Mouse (Mus musculus) brain, adult 2 months (tissue): Measurements from ENCODE around the gene Lemd2.

ENCODE experiments used
- DNase-seq: peaks from one replicate; pipeline ENCODE4 v3.0.0; 2011; ENCODE audit warnings: low read depth, low spot score

Gene Lemd2

DNA sequence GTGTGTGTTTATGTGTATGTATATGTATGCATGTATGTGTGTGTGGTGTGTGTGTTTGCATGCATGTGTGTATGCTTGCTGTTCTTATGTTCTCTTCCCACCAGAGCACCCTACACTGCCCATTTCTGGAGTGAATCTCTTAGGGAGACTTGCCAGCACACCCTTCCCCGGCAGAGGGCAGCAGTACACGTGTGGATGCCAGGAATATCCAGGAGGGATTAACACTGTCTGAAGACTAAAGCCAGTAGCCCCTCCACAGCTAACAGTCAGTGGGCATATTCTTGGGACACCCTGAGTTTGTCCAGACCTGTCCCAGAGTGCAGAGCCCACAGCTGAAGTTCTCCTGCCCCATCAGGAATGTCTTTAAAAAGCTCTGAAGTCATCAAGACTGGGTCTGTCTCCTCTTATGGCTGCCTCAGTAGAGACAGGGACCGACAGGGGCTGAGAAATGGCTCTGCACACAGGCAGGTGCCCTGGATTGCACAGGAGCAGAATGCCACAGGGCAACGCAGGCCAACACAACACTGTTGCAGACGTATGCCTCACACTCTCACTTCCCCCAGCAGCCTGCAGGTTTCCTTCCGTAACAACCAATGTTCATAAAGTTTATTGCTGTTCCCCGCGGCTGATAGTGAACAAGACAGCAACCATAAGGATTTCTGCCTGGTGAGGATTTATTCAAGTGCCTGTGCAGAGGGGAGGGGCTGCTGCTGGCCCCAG is 39.1 kb downstream of the Lemd2 start:
- DNase-seq, result peak; percentile 78

DNA sequence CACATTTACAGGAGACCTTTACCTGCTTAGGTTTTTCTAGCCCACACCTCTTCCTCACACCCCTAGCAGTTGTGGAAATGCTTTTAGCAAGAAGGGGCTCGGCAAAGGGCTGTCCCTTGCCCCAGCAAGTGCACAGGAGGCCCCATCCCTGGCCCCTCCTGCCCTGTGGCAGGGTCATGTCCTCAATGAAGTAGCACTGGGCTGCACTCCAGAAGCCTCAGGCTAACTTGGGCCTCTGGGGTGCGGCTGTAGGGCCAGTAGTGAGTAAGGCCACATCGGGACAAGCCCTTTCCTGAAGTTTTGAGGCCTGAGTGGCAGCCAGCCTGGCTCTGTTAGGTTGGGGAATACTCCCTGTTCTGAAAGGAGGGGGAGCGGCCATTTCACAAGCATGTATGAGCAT is 43.4 kb downstream of the Lemd2 start:
- no peak for DNase-seq

DNA sequence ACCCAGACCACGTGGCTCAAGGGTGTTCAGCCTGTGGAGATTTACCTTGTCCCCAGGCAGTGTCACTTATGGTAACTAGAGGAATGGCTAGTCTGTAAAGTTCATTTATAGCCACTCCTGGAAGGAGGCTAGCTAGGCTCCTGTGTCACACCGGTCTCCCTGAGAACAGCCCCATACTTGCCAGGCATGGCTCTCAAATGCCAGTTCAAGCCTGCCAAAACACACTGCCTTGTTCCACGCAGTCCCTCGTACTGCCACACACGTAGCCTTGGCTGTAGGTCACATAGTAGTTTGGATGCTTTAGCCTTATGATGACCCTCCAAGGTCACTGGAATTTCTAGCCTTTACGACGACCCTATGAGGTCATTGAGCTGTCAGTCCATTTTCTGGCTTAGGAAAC is 45.1 kb downstream of the Lemd2 start:
- DNase-seq, result no peak

DNA sequence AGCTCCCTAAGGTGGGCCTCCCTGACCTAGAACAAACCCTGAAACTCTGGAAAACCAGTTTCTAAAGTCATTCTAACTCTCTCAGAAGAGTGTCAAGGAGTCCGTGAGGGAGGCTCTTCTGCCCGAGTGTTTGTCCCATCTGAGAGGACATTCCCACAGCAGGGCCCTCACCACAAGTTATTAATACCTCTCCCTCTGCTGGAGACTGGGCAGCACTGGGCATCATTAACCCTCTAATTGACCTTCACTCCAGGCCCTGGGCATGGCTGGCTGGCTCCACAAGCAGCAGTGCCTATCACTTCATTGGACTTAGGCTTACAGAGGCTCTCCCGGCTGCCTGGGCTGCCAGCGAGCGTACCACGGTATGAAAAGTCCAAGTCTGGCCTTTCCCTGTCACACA is 45.8 kb downstream of the Lemd2 start:
- DNase-seq, result no peak

DNA sequence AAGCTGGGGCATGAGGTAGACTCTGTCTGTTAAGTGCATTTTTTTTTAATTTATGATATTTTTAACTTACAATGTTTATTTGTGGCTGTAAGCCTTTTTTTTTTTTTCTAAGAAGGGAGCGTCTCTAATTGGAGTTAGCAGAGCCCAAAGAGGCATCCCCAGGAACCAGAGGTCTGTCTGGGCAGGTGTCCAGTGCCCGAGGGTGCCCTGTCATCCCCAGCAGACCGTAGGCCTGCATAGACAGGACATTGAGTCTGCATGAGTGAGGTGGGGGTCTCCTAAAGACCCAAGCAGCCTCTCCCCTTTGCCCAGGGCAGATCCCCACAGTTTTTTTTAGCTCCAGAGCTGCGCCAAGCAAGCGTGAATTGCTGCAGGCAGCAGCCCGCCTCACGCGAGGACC is 48.5 kb downstream of the Lemd2 start:
- no peak for DNase-seq

DNA sequence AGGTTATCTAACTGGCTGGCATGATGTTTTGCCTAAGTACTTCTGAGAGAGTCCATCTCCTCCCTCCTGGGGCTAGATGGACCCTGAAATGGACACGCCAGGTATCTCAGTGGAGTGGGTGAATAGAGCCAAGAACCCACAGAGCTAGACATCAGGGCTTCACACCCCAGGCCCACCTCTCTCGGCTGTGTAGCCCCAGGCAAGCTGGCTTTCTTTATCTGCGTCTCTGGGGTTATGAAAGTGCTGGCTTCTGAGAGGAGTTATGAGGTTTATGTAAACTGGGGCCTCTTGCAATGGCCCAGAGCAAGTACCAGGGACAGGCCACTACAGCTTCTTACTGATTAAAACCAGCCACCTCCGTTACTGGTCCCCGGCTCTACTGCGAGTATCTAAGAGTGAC is 49.4 kb downstream of the Lemd2 start:
- no peak for DNase-seq

DNA sequence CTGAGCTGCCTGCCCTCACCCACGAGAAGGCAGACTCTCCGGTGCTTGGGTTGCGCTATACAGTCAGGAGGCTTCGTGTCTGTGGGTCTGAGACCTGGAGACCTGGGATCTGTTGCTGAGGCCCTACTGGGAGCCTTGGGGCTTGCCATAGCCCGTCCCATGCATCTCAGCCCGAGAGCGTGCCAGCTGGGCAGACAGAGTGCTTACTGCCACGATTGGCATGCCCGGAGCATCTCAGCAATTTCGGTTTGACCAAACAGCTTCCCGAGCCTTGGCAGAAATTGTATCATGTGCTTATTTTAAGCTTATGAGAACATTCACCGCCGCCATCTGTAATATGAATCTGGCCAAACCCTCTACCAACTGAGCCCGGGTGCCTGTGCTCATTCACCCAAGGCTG is 50.0 kb downstream of the Lemd2 start:
- peak; percentile 91 for DNase-seq

DNA sequence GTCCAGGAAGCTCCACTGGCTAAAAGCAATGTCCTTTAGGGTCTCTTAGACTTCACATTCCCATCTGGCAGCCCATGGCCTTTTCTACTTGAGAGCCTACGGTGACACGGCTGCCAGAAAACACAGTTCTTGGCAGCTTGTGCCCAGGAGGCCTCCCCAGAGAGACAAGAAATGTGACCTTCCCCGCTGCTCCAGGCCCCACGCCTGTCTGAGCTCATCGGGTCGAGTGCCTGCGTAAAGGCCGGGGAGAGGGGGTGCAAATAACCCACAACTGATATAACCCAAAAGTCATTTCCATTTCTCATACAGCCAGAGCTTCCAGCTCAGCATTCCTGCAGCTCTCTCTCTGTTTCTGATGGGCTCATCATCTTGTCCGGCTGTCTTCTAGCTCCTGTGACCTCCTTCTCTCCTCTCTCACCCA is 50.5 kb downstream of the Lemd2 start:
- DNase-seq, result no peak

DNA sequence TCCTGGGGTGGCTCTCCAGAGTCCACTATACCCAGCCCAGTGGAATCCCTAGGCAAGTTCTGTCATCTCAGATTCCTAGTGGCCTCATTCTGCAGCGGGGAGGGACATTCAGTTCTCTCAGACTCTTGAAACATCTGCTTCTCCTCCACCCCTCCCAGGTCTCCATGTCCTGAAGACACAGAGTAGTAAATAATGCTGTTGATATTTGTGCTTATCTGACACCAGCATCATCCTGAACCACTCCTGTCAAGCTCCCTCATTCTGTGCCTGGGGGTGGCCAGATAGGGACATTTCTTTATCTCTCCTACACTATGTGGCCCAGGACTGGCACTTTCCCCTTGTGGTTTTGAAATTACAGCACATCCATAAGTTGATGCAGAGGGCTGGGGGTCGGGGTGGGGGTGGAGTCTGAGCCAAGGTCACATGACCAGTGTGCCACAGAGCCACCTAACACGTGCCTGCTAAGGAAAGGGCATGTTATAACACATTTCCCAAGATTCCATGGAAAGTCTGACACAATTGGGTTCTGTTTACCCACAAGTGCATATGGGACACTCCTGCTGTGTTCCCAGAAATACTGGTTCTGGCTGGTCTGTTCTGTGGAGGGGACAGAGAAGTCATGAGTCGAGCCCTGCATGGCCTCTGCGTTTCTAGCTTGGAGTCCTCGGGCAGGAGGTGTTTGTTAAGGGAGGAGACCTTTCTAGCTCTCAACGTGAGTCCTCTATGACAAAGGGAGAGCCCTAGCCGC is 51.1 kb downstream of the Lemd2 start:
- no peak for DNase-seq

DNA sequence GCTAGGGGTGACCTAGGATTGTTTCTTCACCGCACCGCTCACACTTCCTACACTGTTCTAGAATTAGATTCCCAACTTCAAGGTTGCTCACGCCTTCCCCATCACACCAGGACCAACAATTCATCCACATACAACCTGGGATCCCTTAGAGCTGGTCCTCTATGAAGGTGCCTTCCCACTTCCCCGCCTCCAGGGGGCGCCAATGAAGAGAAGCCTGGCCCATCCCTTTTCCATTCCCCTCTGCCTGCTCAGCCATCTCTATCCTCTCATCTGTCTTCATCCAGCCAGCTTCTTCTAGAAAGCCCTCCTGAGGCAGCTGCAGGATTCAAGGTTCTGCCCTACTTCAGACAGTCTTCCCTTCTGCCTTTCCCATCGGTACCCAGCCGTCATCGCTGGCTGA is 52.9 kb downstream of the Lemd2 start:
- no peak for DNase-seq

DNA sequence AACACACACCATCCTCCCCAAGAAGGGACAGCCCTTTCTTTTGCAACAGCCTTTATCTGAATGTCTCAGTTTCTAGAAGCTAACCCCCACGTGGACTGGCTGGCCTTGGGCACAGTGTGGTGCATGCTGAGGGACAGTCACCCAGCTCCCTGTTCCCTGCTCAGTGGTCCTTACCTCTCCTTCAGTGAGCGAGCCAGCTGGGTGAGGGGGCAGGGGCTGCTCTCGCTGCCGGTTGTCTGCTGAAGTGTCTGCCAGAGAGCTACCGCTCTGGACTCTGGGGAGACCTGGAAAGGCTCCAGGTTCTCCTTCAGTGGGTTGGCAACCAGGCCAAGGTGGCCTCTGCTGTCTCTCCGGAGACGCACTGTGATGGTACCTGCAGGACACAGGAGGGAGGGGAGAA is 53.4 kb downstream of the Lemd2 start:
- DNase-seq, result no peak

DNA sequence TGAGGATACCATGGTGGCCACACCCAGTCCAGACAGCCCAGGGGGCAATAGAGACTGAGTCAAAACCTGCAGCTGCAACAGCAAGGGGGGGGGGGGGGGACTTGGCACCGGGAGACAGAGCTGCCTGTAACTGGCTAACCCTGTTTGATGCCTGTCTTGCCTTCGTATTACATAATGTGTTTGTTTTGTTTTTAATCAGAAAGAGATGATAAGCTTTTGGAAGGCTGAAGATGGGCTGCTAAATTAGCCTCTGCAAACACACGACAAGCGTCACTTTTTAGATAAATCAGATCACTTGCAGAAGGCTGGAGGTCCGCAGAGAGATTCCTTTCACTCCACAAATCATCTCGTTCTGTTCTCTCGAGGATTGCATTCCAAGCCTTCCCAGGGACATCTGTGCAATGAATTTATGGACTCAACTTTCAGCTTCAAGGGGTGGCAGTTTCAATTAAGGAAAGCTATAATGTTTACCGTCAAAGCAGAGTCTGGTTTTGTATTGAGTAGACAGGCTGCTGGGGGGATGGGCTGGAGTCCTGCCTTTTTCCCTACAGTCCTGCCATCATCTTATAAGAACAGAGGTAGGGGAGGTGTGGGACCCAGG is 57.8 kb downstream of the Lemd2 start:
- no peak for DNase-seq

DNA sequence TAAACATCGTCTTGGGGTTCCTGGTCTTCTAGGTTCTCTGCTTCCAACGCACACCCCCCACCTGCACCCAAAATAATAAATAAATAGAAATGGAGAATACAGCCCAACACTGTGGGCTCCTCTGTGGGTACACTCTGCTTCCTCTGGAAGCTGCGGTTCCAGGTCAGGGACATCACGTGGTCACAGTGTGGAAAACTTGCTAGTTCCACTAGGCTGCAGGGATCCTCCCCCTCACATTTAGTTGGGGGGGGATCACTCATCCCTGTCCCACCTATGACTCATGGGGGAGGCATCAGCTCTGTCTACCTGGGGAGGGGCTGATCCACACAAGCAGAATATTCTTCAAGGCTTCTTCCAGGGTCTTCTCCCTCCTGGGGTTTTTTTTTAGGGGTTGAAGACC is 60.1 kb downstream of the Lemd2 start:
- no peak for DNase-seq

DNA sequence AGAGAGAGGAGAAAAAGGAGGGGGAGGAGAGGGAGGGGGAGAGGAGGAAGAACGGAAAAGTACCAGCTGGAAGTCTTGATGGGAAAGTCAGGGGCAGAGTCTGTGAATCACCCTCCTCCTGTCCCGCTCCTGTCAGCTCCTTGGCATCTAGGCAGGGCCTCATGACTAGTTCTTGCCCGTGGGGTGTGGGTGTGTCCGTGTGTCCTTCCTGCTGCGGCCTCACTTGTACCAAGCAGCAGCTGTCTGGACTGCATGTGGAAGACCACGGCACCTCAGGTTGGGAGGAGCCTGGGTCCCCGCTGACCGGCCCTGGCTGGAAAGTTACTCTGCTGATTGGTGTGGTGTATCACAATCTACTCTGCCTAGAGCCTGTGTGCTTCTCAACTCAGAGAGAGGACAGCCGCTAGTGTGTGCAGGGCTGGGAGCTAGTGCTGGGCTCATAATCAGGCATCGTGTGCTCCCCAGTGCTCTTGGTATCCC is 62.3 kb downstream of the Lemd2 start:
- peak; percentile 87 for DNase-seq

DNA sequence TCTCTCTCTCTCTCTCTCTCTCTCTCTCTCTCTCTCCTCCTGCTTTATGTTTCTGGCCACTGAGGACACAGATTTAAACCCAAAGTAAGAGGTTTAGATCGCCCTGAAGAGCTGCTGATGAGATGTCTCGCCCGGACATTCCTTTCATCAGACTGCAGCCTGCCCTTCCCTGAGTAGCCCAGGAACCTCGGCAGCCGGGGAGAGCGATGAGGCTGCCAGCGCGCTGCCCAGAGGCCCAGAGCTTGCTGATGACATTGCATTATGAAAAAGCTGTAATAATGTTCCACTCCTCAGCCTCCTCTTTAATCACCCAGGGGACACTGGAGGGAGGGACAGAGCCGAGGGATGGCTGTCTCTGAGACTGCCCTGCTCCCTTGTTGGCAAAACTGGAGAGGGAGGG is 64.0 kb downstream of the Lemd2 start:
- no peak for DNase-seq
